Mouse (Mus musculus) bone marrow macrophage, adult 2 months (primary cell): Measurements from ENCODE around the gene Ccdc85b. TPM values are rescaled to one million over a fixed set of nuclear protein-coding genes. Genes with fewer than 3 reads are reported as not detected.

Experiments
- H3K27ac ChIP-seq: 2 replicates; pipeline ENCODE4 v1.5.1; 2012; ENCODE audit warnings: low read depth, low read length; ENCODE audit not compliant: insufficient read depth
- H3K4me1 ChIP-seq: 2 replicates; pipeline ENCODE4 v1.6.1; 2012; ENCODE audit warnings: low read length; ENCODE audit not compliant: control insufficient read depth, insufficient read depth
- H3K4me3 ChIP-seq: 2 replicates; pipeline ENCODE4 v1.5.1; 2012; ENCODE audit warnings: mild to moderate bottlenecking, low read length, moderate library complexity; ENCODE audit not compliant: insufficient read depth
- CTCF ChIP-seq: IDR thresholded peaks from 2 replicates; pipeline ENCODE4 v1.5.1; 2012; ENCODE audit warnings: low read depth, mild to moderate bottlenecking, low read length, moderate library complexity
- POLR2A ChIP-seq: IDR thresholded peaks from 2 replicates; pipeline ENCODE4 v1.6.1; 2012; ENCODE audit warnings: mild to moderate bottlenecking, low read depth, low read length, borderline replicate concordance
- polyA plus RNA-seq: library from polyadenylated mRNA; stranded (reverse); fragments of >200 nt; gene quantifications from 2 replicates; pipeline ENCODE4 v1.2.4, GENCODE M21; 2012; ENCODE audit not compliant: missing spikeins, insufficient read depth, insufficient read length

The Ccdc85b gene
- polyA plus RNA-seq, 1 experiment: 3.6 TPM

GRCm38 (mm10) chr19:5414534-5414957, 43.1 kb downstream of the Ccdc85b start:
- no peak overlapping the region for H3K27ac ChIP-seq
- no peak overlapping the region for H3K4me3 ChIP-seq
- TF ChIP-seq CTCF (no peak), POLR2A (no peak)
- peaks cover 10% of the 10 kb centered on the region for H3K4me1 ChIP-seq

GRCm38 (mm10) chr19:5413840-5414239, 43.9 kb downstream of the Ccdc85b start:
- no peak for TF ChIP-seq POLR2A
- TF ChIP-seq CTCF: no peak
- no peak overlapping the region for H3K4me3 ChIP-seq
- peaks cover 16% of the 10 kb centered on the region for H3K4me1 ChIP-seq
- H3K27ac ChIP-seq: no peak overlapping the region

- Histone ChIP-seq H3K4me1 (peaks cover 28% of the 10 kb centered on the region), H3K27ac (no peak overlapping the region), H3K4me3 (no peak overlapping the region)
- no peak for TF ChIP-seq POLR2A
- TF ChIP-seq CTCF: no peak
Measured at GRCm38 (mm10) chr19:5411961-5412360, 45.7 kb downstream of the Ccdc85b start.

GRCm38 (mm10) chr19:5410641-5411040, 47.1 kb downstream of the Ccdc85b start:
- H3K4me3 ChIP-seq: no peak overlapping the region
- no peak overlapping the region for H3K27ac ChIP-seq
- TF ChIP-seq POLR2A: no peak
- no peak for TF ChIP-seq CTCF
- H3K4me1 ChIP-seq: peaks cover 32% of the 10 kb centered on the region

GRCm38 (mm10) chr19:5409068-5409467, 48.6 kb downstream of the Ccdc85b start:
- H3K27ac ChIP-seq: peak overlapping the region; percentile 95
- no peak for TF ChIP-seq POLR2A
- no peak for TF ChIP-seq CTCF
- H3K4me3 ChIP-seq: peak overlapping the region; percentile 26
- peaks cover 32% of the 10 kb centered on the region for H3K4me1 ChIP-seq

- Histone ChIP-seq H3K27ac (peak overlapping the region; percentile 95), H3K4me1 (peaks cover 32% of the 10 kb centered on the region), H3K4me3 (peak overlapping the region; percentile 71)
- TF ChIP-seq CTCF (no peak), POLR2A (no peak)
Measured at GRCm38 (mm10) chr19:5408057-5409001, 49.4 kb downstream of the Ccdc85b start.

- peak overlapping the region; percentile 71 for H3K4me3 ChIP-seq
- TF ChIP-seq CTCF (peak; percentile 55; the same call in 1 of the 2 replicates), POLR2A (no peak)
- peaks cover 32% of the 10 kb centered on the region for H3K4me1 ChIP-seq
- peak overlapping the region; percentile 95 for H3K27ac ChIP-seq
Measured at GRCm38 (mm10) chr19:5407133-5407532, 50.6 kb downstream of the Ccdc85b start.

GRCm38 (mm10) chr19:5406531-5407126, 51.1 kb downstream of the Ccdc85b start:
- peak overlapping the region; percentile 71 for H3K4me3 ChIP-seq
- peak overlapping the region; percentile 95 for H3K27ac ChIP-seq
- peaks cover 36% of the 10 kb centered on the region for H3K4me1 ChIP-seq

- TF ChIP-seq CTCF: no peak
- TF ChIP-seq POLR2A: no peak
- peak overlapping the region; percentile 52 for H3K27ac ChIP-seq
Measured at GRCm38 (mm10) chr19:5405924-5406323, 51.8 kb downstream of the Ccdc85b start.

More at GRCm38 (mm10) chr19:5405924-5406323, 51.8 kb downstream of the Ccdc85b start:
- H3K4me1 ChIP-seq: peaks cover 38% of the 10 kb centered on the region
- peak overlapping the region; percentile 59 for H3K4me3 ChIP-seq

Other genes starting within 250 kb of the Ccdc85b start
- gene Pacs1, start 184.8 kb downstream of the Ccdc85b start, polyA plus RNA-seq: 25.2 and 32.7 TPM in 2 replicates
- 141 and 143 TPM in 2 replicates for gene Sf3b2, start 162.4 kb downstream of the Ccdc85b start, polyA plus RNA-seq
- not detected in 2 replicates for gene Gal3st3, start 159.6 kb downstream of the Ccdc85b start, polyA plus RNA-seq
- not detected in 2 replicates for gene Catsper1, start 122.2 kb downstream of the Ccdc85b start, polyA plus RNA-seq
- not detected in 2 replicates for gene Cst6, start 108.3 kb downstream of the Ccdc85b start, polyA plus RNA-seq
- gene Eif1ad, start 91.2 kb downstream of the Ccdc85b start, polyA plus RNA-seq: 20.8 and 26.3 TPM in 2 replicates
- 102 and 103 TPM in 2 replicates for gene Banf1, start 90.7 kb downstream of the Ccdc85b start, polyA plus RNA-seq
- 103 and 110 TPM in 2 replicates for gene Sart1, start 69.2 kb downstream of the Ccdc85b start, polyA plus RNA-seq
- gene Tsga10ip, start 55.4 kb downstream of the Ccdc85b start, polyA plus RNA-seq: not detected in 2 replicates
- 160 and 167 TPM in 2 replicates for gene Drap1, start 32.9 kb downstream of the Ccdc85b start, polyA plus RNA-seq
- 47.5 and 53.7 TPM in 2 replicates for gene AI837181, start 32.8 kb downstream of the Ccdc85b start, polyA plus RNA-seq
- gene Fosl1, start 10.3 kb downstream of the Ccdc85b start, polyA plus RNA-seq: 0.50 and 1.6 TPM in 2 replicates
- 69.7 and 70.6 TPM in 2 replicates for gene Fibp, start 2.7 kb upstream of the Ccdc85b start, polyA plus RNA-seq
- gene Ctsw, start 10.6 kb upstream of the Ccdc85b start, polyA plus RNA-seq: not detected in 2 replicates
- gene Efemp2, start 16.1 kb upstream of the Ccdc85b start, polyA plus RNA-seq: 9.1 and 11.3 TPM in 2 replicates
- gene Mus81, start 30.5 kb upstream of the Ccdc85b start, polyA plus RNA-seq: 16.7 and 19.8 TPM in 2 replicates
- 1,898 and 2,021 TPM in 2 replicates for gene Cfl1, start 32.6 kb upstream of the Ccdc85b start, polyA plus RNA-seq
- 5.1 and 7.7 TPM in 2 replicates for gene 1700020D05Rik, start 45.9 kb upstream of the Ccdc85b start, polyA plus RNA-seq
- gene Snx32, start 52.6 kb upstream of the Ccdc85b start, polyA plus RNA-seq: 34.1 and 43.8 TPM in 2 replicates
- gene Ovol1, start 102.8 kb upstream of the Ccdc85b start, polyA plus RNA-seq: not detected in 2 replicates
- gene Ap5b1, start 110.1 kb upstream of the Ccdc85b start, polyA plus RNA-seq: 13.5 and 14.4 TPM in 2 replicates
- 82.4 and 102 TPM in 2 replicates for gene Rnaseh2c, start 144.0 kb upstream of the Ccdc85b start, polyA plus RNA-seq
- gene Kat5, start 152.3 kb upstream of the Ccdc85b start, polyA plus RNA-seq: 56.1 and 56.6 TPM in 2 replicates
- 77.1 and 93.4 TPM in 2 replicates for gene Rela, start 179.6 kb upstream of the Ccdc85b start, polyA plus RNA-seq
- 93.4 and 117 TPM in 2 replicates for gene Sipa1, start 205.8 kb upstream of the Ccdc85b start, polyA plus RNA-seq
- gene Map3k11, start 230.8 kb upstream of the Ccdc85b start, polyA plus RNA-seq: 79.9 and 99.1 TPM in 2 replicates
- gene Pcnx3, start 231.0 kb upstream of the Ccdc85b start, polyA plus RNA-seq: 43.3 and 54.9 TPM in 2 replicates
- gene Kcnk7, start 246.5 kb upstream of the Ccdc85b start, polyA plus RNA-seq: not detected in 2 replicates